Mouse (Mus musculus): Measurements from ENCODE around the gene Rtn4rl1. TPM values are rescaled to one million over a fixed set of nuclear protein-coding genes. Genes with fewer than 3 reads are reported as not detected.
A peak's percentile ranks its signal among the peaks of the same experiment; 100 is the strongest.

The Rtn4rl1 gene
- polyA plus RNA-seq (2016; fragmentation: Nextera tagmentation; extraction: Ambion mirVana): 2.3 and 3.0 TPM in 2 replicates

- Histone ChIP-seq H3K36me3 (no peaks in the 10 kb centered on the region), H3K9me3 (replicated peaks) (no peaks in the 10 kb centered on the region), H3K4me1 (peaks cover 85% of the 10 kb centered on the region), H3K4me3 (peak within 1 kb of the TSS; percentile 56), H3K27me3 (ENCODE audit: low read depth, poor library complexity, severe bottlenecking) (peaks cover 77% of the 10 kb centered on the region), H3K27ac (replicated peaks) (peak within 1 kb of the TSS; percentile 69)
- WGBS: under 1% methylated on average over 75 of the region's 84 CpGs
- DNase-seq (ENCODE audit: low spot score): peak; percentile 50
Observed at GRCm38 (mm10) chr11:75193256-75194071, at the start of gene Rtn4rl1. TSS of gene Rtn4rl1 (plus strand) at chr11:75193783.

GRCm38 (mm10) chr11:75145841-75146240 lies 47.7 kb upstream of the Rtn4rl1 start:
- Histone ChIP-seq H3K4me3 (no peak overlapping the region), H3K9me3 (replicated peaks) (no peaks in the 10 kb centered on the region), H3K36me3 (peaks cover 83% of the 10 kb centered on the region), H3K27me3 (ENCODE audit: low read depth, poor library complexity, severe bottlenecking) (no peaks in the 10 kb centered on the region), H3K4me1 (peaks cover 4% of the 10 kb centered on the region; the same call in 1 of the 2 replicates), H3K27ac (replicated peaks) (no peak overlapping the region)
- no peak for DNase-seq (ENCODE audit: low spot score)
- WGBS: 84% methylated on average over 2 of the region's 2 CpGs

GRCm38 (mm10) chr11:75147106-75147845 lies 46.3 kb upstream of the Rtn4rl1 start:
- Histone ChIP-seq H3K27ac (replicated peaks) (0 out of 2 replicates have a peak overlapping the region, but pooled peaks have one; percentile 19), H3K9me3 (replicated peaks) (no peaks in the 10 kb centered on the region), H3K36me3 (peaks cover 74% of the 10 kb centered on the region), H3K4me3 (no peak overlapping the region), H3K4me1 (peaks cover 4% of the 10 kb centered on the region; the same call in 1 of the 2 replicates), H3K27me3 (ENCODE audit: low read depth, poor library complexity, severe bottlenecking) (no peaks in the 10 kb centered on the region)
- WGBS: 79% methylated on average over 11 of the region's 11 CpGs
- no peak for DNase-seq (ENCODE audit: low spot score)

- no peak for DNase-seq (ENCODE audit: low spot score)
- Histone ChIP-seq H3K27ac (replicated peaks) (peak overlapping the region; percentile 19; the same call in 1 of the 2 replicates), H3K4me3 (no peak overlapping the region), H3K4me1 (peaks cover 4% of the 10 kb centered on the region; the same call in 1 of the 2 replicates), H3K36me3 (peaks cover 73% of the 10 kb centered on the region), H3K9me3 (replicated peaks) (no peaks in the 10 kb centered on the region), H3K27me3 (ENCODE audit: low read depth, poor library complexity, severe bottlenecking) (no peaks in the 10 kb centered on the region)
- 81% methylated on average over 3 of the region's 3 CpGs for WGBS
Observed at GRCm38 (mm10) chr11:75147846-75148168, 45.8 kb upstream of the Rtn4rl1 start.

GRCm38 (mm10) chr11:75148332-75149035 lies 45.1 kb upstream of the Rtn4rl1 start:
- WGBS: 91% methylated on average over 9 of the region's 11 CpGs
- Histone ChIP-seq H3K27me3 (ENCODE audit: low read depth, poor library complexity, severe bottlenecking) (no peaks in the 10 kb centered on the region), H3K4me1 (peaks cover 4% of the 10 kb centered on the region; the same call in 1 of the 2 replicates), H3K27ac (replicated peaks) (0 out of 2 replicates have a peak overlapping the region, but pooled peaks have one; percentile 19), H3K9me3 (replicated peaks) (no peaks in the 10 kb centered on the region), H3K36me3 (peaks cover 71% of the 10 kb centered on the region), H3K4me3 (no peak overlapping the region)
- no peak for DNase-seq (ENCODE audit: low spot score)

- Histone ChIP-seq H3K9me3 (replicated peaks) (no peaks in the 10 kb centered on the region), H3K36me3 (peaks cover 54% of the 10 kb centered on the region), H3K27me3 (ENCODE audit: low read depth, poor library complexity, severe bottlenecking) (no peaks in the 10 kb centered on the region), H3K4me1 (peaks cover 4% of the 10 kb centered on the region; the same call in 1 of the 2 replicates), H3K4me3 (no peak overlapping the region), H3K27ac (replicated peaks) (no peak overlapping the region)
- no peak for DNase-seq (ENCODE audit: low spot score)
- WGBS: 90% methylated on average over 1 of the region's 1 CpGs
Observed at GRCm38 (mm10) chr11:75150346-75150745, 43.2 kb upstream of the Rtn4rl1 start.

- DNase-seq (ENCODE audit: low spot score): no peak
- Histone ChIP-seq H3K27me3 (ENCODE audit: low read depth, poor library complexity, severe bottlenecking) (no peaks in the 10 kb centered on the region), H3K4me3 (no peak overlapping the region), H3K36me3 (peaks cover 57% of the 10 kb centered on the region), H3K27ac (replicated peaks) (peak overlapping the region; percentile 13; the same call in 1 of the 2 replicates), H3K9me3 (replicated peaks) (no peaks in the 10 kb centered on the region), H3K4me1 (peaks cover 10% of the 10 kb centered on the region)
- 86% methylated on average over 18 of the region's 18 CpGs for WGBS
Observed at GRCm38 (mm10) chr11:75152603-75153557, 40.7 kb upstream of the Rtn4rl1 start.

- no peak for DNase-seq (ENCODE audit: low spot score)
- Histone ChIP-seq H3K27me3 (ENCODE audit: low read depth, poor library complexity, severe bottlenecking) (no peaks in the 10 kb centered on the region), H3K9me3 (replicated peaks) (no peaks in the 10 kb centered on the region), H3K27ac (replicated peaks) (no peak overlapping the region), H3K4me3 (no peak overlapping the region), H3K4me1 (peaks cover 14% of the 10 kb centered on the region), H3K36me3 (peaks cover 58% of the 10 kb centered on the region)
- WGBS: 80% methylated on average over 6 of the region's 6 CpGs
Observed at GRCm38 (mm10) chr11:75154053-75154585, 39.5 kb upstream of the Rtn4rl1 start.

- 84% methylated on average over 6 of the region's 6 CpGs for WGBS
- Histone ChIP-seq H3K36me3 (peaks cover 62% of the 10 kb centered on the region), H3K9me3 (replicated peaks) (no peaks in the 10 kb centered on the region), H3K4me1 (peaks cover 14% of the 10 kb centered on the region), H3K27ac (replicated peaks) (no peak overlapping the region), H3K27me3 (ENCODE audit: low read depth, poor library complexity, severe bottlenecking) (no peaks in the 10 kb centered on the region), H3K4me3 (no peak overlapping the region)
- DNase-seq (ENCODE audit: low spot score): no peak
Observed at GRCm38 (mm10) chr11:75155985-75156384, 37.6 kb upstream of the Rtn4rl1 start.

GRCm38 (mm10) chr11:75156416-75156815 lies 37.2 kb upstream of the Rtn4rl1 start:
- no peak overlapping the region for H3K27ac ChIP-seq (replicated peaks)
- no peak overlapping the region for H3K4me3 ChIP-seq
- H3K4me1 ChIP-seq: peaks cover 14% of the 10 kb centered on the region
- peaks cover 65% of the 10 kb centered on the region for H3K36me3 ChIP-seq
- DNase-seq (ENCODE audit: low spot score): no peak
- no peaks in the 10 kb centered on the region for H3K27me3 ChIP-seq (ENCODE audit: low read depth, poor library complexity, severe bottlenecking)
- 78% methylated on average over 5 of the region's 5 CpGs for WGBS
- H3K9me3 ChIP-seq (replicated peaks): no peaks in the 10 kb centered on the region

GRCm38 (mm10) chr11:75157037-75157436 lies 36.5 kb upstream of the Rtn4rl1 start:
- WGBS: 73% methylated on average over 4 of the region's 4 CpGs
- peaks cover 14% of the 10 kb centered on the region for H3K4me1 ChIP-seq
- DNase-seq (ENCODE audit: low spot score): no peak
- no peak overlapping the region for H3K27ac ChIP-seq (replicated peaks)
- H3K36me3 ChIP-seq: peaks cover 71% of the 10 kb centered on the region
- no peaks in the 10 kb centered on the region for H3K27me3 ChIP-seq (ENCODE audit: low read depth, poor library complexity, severe bottlenecking)
- H3K4me3 ChIP-seq: no peak overlapping the region
- no peaks in the 10 kb centered on the region for H3K9me3 ChIP-seq (replicated peaks)
